Mouse (Mus musculus) CD4-positive, CD25-positive, alpha-beta regulatory T cell, adult 4 months (primary cell): ENCODE measurements around the gene Efnb1. TPM values are rescaled to one million over a fixed set of nuclear protein-coding genes. Genes with fewer than 3 reads are reported as not detected.

Experiments used
- ATAC-seq: one replicate; pipeline ENCODE4 v1.8.0; 2017
- polyA plus RNA-seq, 2 experiments: library from polyadenylated mRNA; unstranded; fragments of 100-300 nt; shearing (Covaris generic); gene quantifications; one replicate each; pipeline ENCODE4 v1.2.1; 2017

Gene Efnb1
- polyA plus RNA-seq: under 1 TPM; 0.18 to 0.32 TPM

GRCm38 (mm10) chrX:99135523-99136258 lies at the start of gene Efnb1:
TSS of gene Efnb1 (plus strand) at chrX:99136130.
- peak; percentile 94 for ATAC-seq

DNA sequence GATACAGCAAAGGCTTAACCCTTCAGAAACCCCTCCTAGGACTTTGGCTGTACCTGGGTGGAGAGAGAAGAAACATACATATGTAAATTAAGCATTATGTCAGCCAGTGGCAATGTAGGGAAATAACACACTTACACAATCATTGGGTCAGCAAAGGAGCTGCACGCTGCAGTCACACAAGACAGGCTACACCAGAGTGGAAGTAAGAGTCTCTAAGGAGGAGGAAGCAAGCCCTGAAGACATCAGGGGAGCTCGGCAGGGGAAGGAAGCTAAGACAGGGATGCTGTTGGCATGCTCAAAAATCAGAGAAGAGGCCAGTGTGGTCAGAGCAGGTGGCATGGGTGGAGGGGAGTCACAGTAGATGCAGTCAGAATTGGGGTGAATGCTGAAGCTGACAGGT lies 43.2 kb upstream of the Efnb1 start:
- no peak for ATAC-seq

DNA sequence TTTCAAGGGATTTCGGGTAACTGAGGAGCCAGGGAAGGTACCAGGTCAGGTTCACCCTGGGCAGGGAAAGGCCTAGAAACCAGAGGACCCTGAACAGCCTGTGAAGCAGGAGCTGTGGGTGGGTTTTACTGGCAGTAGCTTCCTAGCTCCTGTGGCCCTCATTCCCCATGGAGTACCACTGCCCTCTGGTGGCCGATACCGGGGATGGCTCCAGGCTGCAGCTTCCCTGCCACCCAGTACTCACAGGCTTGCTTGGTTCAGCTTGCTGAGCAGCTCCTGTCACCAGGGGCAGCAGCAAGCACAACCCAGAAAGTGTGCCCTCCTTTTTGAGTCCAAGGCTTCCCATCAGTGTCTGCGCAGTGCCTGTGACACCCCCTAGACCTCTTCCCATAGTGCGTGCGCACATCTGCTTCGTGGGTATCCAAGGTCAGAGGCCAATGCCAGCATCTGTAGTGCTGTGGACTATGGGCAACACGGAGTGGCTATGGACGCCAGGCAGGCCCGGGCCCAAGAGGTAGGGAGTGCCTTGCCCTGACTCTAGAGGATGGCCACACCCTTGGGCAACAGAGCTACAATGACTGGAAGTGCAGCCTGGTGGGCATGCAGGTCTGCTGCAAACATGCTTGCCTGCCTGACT lies 24.7 kb upstream of the Efnb1 start:
- ATAC-seq: peak; percentile 43

- no peak for ATAC-seq
Observed at GRCm38 (mm10) chrX:99119510-99119909, 16.4 kb upstream of the Efnb1 start.

DNA sequence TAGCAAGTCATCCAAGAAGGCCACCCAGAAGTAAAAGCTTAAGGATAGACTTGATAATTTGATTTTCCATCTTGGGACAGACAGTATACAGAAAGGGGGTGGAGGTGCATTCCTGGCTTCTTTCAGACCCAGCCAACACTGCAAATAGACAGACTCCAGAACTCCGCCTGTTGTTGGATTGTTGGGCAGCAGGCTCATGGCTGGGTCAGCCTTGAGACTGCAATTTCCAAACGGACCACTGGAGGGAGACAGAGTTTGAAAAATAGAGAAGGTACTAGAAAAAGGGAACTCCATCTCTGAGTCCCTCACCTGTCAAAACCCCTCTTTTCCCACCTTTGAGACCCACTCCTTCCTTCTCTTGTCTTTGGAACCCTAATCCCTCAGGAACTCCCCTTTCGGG lies 5.9 kb upstream of the Efnb1 start:
- peak; percentile 65 for ATAC-seq

DNA sequence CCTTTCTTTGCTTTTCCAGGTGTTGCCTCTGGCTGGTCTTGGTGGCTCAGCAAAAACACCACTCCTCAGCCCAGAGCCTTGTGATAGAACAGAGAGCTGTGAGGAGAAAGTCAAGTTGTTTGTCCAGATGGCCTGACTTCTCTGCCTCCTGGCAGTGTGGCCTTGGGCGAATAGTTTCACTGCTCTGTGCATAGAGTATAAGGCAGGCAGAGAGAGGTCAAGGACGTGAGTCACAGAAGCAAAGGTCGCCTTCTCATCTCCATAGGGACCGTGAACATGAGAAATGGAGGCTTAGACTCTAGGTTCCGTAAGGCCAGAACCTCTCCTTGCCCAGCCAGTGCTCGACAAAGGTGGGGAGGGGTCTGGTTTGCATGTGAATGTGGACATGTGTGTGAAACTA lies 3.4 kb upstream of the Efnb1 start:
- no peak for ATAC-seq

GRCm38 (mm10) chrX:99134891-99135290 lies 1.0 kb upstream of the Efnb1 start:
- peak; percentile 57 for ATAC-seq

- ATAC-seq: no peak
Observed at GRCm38 (mm10) chrX:99136431-99136966, 569 bp downstream of the Efnb1 start.

DNA sequence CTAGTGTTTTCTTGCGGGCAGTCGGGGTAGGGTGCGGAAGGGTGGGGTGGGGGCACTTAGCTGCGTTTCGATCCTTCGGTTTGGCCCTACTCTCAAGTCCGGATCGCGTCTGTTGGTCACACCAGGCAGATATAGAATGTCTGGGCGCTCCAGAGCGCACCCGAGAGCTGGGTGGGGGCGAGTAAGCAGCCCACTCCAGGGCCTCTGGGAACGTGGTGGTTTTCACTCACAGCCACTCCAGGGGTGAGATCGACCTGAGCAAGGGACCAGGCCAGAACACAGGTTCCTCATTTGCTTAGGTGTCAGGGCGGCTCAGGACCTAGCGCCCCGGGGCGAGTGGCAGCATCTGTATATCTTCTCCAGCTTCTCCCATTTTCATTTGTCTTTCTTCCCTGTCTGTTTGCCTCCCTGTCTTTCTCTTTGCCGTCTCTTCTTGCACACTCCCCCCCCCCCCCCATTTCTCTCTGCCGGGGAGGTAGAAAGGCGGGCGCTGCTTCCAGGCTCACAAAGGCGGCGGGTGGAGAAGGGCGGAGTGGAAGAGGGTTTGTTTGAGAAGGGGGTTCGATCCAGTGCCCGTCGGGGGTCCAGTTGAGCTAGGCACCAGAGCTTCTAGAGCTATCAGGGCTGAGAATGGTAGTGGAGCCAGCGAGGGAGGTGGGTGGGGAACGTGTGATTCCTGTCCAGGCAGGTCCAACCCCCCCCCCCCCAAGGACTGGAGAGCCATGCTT lies 1.4 kb downstream of the Efnb1 start:
- ATAC-seq: no peak

- ATAC-seq: no peak
Observed at GRCm38 (mm10) chrX:99137928-99138740, 2.2 kb downstream of the Efnb1 start.

DNA sequence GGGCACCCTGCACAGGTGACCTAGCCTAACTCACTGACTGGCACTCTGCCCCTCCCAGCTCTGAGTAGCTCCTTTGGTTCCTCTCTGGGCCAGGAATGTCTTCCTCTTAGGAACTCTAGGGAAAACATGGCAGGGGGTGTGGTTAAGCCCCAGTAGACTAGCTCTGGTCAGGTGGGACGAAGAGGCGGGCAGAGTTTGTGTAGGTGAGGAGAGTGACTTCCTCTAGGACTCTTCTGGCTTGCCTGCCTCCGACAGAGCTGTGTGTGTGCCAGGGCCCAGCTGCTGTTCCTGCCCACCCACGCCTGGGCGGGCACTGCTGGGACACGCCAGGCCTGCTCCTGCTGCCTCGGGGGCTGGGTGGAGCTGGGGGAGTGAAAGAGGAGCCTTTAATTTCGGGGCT lies 5.1 kb downstream of the Efnb1 start:
- ATAC-seq: no peak

DNA sequence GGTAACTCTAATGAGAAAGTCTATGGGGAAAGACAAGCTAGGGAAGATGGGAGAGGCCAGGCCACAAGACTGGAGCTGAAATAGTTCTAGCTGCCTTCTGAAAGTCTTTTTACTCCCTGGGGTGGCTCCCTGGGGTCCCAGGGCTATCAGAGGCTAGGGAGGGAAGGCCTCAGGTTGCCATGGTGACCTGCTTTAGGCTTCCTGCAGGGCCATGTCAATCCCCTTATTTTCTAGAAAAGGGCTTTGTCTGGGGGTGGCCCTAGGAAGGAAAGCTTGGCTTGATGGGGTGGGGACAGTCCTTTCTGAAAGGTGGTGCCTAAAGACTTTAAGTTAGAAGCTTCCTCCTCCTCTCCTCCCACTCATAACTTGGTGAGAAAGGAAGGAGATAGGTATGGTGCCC lies 6.0 kb downstream of the Efnb1 start:
- ATAC-seq: no peak

GRCm38 (mm10) chrX:99145561-99145960 lies 9.6 kb downstream of the Efnb1 start:
- no peak for ATAC-seq

DNA sequence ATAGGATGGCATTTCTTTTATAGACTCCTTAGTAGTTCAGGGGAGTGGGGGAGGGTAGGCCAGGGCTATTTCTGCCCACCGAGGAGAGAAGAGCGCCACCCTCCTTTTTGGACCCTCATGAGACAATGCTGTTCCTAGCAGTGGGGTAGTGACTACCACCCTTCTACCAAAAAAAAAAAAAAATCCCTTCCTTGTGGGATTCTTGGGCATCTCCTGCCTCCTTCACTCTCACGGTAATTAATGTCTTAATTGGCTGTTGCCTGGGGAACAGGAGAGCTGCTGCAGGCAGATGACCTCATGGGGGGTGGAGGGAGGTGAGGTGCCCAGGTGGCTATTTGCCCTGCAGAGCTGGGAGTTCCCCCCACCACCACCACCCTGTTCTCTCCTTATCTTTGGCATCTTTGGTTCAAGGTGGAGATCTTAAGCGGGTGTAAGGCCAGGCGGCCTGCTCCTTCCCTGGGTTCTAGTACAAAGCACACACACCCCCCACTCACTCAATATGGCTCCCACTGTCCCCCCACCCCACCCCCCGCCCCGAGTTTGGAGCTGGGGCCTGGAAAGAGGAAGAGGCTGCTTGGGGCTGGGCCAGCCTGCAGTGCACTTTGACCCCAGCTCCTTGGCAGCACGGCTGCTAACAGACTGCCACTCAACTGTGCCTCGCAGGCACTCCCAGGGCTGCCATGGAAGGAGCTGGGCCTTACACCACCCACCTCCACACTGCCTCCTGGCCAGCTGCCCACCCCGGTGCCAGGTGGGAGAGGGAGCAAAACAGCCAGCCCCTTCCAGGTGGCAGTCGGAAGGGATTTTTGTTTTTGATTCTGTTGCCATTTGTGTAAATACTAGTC lies 12.4 kb downstream of the Efnb1 start:
- no peak for ATAC-seq

DNA sequence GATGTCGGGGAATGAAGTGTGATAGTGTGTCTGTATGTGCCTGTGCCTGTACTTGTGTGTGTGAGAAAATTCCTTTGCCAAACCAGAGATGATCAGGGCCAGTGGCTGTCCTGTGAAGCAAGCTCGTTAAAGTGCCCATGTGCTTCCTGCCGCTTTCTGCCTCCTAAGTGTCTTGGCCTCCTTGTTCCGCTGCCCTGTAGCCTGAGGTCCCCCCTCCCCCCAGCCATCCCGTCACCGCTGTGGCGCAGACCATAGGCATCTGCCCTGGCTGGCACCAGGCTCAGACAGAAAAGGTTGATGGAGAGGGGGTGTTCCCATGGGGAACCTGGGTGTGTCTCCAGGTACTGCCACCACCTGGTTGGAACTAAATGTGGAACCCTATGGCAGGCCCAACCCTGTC lies 13.1 kb downstream of the Efnb1 start:
- ATAC-seq: no peak

DNA sequence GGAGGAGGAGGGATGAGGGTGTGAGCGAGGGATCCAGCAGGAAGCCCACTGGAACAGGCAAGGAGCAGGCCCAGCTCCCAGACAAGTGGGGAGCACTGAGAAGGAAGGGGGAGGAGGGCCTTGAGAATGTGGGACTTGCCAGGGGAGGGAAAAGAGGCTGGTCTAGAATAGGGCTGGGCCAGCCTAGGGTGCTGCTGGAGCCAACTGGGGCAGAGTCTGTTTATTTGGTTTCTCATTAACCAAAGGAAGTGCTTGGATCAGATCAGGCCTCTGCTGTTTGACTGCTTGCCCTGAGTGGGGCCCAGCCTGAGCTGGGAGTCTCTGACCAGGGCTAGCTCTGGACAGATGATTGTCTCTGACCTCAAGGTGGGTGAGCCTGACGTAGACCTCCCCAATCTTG lies 14.0 kb downstream of the Efnb1 start:
- no peak for ATAC-seq

- no peak for ATAC-seq
Observed at GRCm38 (mm10) chrX:99150712-99151111, 14.8 kb downstream of the Efnb1 start.

DNA sequence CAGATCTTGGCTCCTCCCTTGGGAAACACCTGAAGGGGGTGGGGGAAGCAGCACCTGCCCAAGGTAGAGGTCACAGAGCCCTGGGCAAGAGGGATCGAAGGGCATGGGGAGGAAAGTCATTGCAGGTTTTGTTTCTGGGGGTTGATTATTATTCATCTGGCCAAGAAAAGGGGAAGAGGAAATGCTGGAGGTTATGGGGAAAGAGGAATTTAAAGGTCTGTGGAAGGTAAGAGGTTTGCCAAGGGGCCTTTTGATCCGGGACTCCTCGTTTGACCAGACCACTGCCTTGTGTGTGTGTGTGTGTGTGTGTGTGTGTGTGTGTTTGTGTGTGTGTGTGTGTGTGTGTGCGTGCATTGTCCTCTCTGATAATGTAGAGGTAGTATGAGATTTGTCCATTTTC lies 15.5 kb downstream of the Efnb1 start:
- ATAC-seq: no peak

- ATAC-seq: no peak
Observed at GRCm38 (mm10) chrX:99152141-99152540, 16.2 kb downstream of the Efnb1 start.

DNA sequence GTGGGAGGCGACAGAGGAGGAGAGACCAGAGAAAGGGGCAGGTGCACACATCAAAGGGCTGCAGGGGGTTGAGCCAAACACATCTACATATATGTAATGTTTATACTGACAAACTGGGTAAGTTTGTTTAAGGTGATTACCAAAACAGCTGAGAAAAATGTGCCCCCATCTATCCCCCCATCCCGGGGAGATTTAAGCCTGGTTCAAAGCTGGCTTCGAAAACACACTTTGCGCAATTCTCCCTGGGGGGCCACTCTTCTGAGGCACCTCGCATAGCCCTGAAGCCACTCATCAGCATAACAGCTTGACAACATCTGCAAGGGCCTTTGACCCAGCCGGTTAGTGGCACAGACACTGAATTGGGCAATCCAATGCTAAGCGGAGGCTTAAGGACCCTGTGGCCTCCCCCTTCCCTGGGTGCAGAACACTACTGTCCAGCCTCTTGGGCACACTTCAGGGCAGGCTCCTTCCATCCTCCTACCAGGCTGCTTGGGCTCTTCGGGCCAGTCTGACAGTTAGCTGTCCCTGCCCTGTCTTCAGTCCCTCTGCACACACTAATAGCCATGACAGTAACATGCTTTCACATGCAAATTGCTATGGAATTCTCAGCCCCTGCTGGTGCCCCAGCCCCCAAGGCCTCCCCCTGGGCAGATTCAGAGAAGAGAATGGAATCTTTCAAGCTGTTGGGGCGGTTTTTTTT lies 16.8 kb downstream of the Efnb1 start:
- ATAC-seq: no peak

GRCm38 (mm10) chrX:99153266-99153646 lies 17.3 kb downstream of the Efnb1 start:
- ATAC-seq: no peak
